Mouse (Mus musculus) kidney, postnatal 10 days (tissue): ENCODE measurements around the gene Nop16.
A peak's percentile ranks its signal among the peaks of the same experiment; 100 is the strongest.

Experiments used
- DNase-seq: peaks from one replicate; pipeline ENCODE4 v3.0.0; 2021; ENCODE audit warnings: mixed read lengths

Gene Nop16

GRCm38 (mm10) chr13:54596107-54596690, 6.3 kb upstream of the Nop16 start:
- no peak for DNase-seq

DNA sequence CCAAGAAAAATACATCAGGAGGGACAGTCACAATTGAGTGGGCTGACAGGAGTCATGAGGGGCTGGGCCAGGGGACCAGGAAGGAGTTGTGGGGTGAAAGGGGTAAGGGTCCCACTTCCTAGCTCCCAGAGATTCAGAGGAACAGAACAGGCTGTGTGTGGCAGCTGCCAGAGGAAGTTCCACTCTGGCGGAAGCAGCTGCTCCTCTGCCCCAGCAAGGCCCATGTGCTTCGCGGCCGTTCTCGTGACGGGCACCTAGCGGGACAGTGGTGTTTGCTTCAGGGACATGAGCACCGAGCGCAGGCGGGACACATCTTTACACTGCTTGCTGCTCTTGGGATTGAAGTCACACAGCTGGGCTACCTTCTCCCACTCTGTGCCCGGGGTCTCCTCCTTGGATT, 3.7 kb upstream of the Nop16 start:
- no peak for DNase-seq

DNA sequence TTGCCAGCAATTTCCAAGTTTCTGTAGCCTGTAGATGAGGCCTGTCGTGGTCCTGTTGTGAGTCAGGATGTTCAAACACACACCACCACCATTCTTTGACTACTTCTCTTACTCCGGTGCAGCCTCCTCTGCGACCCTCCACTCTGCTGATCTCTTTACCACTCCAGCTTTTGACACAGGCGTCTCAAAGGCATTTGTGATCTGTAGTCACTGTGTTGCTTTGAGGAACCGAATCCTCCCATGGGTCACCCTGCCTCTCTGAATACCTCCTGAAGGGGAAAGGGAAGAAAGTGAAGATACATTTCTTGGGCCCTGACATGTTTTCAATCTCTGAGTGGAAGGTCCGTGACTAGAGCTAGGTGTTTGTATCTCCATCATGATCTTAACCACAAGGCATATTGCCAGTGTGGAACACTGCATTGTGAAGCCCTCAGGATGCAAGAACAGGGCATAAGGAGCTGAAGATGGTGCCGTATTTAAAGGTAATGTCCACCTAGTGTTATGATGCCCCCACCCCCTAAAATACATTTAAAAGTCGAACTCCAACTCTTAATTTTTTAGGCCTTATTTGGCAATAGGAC, 2.0 kb upstream of the Nop16 start:
- no peak for DNase-seq

DNA sequence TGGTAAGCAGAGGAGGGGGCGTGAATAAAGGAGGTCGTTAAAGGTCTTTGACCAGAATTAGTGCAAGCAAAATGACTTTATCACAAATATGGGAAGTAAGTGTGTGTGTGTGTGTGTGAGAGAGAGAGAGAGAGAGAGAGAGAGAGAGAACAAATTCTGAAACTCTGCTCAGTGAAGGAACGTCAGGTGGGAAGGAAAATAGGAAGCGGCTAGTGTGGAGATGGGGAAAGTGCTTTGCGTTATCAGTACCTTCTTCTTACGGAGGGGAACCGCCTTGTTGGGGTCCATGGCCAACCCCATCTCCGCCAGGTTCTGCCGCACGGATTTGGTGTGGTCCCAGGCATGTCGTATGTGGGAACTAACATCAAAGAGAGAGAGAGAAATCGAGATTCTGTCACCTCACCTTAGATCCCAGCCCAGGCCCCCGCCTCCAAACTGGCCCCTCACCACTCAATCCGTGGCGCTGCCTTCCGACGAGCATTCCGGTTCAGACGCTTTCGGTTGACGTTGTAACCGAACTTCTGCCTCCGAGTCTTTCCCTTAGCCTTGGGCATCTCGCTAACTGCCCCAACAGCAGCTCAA, 385 bp downstream of the Nop16 start:
- no peak for DNase-seq

DNA sequence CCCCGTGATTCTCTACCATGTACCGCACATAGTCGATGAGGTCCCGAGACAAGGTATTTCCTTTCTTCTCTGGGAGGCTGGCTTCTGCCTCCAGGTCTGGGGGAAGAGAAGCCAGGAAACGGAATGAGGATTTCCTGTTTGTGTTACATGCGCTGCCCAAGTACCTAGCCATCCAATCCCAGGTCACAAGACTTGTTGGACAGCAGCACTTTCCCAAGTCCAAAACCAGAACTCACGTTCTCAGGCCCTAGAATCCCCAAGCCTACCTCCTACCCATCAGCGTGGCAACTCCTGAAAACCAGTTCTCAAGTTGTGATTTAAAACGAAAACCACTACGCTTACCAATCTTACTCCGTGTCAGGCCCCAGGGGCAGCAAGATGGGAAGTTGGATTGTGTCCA, 4.1 kb downstream of the Nop16 start:
- no peak for DNase-seq

- no peak for DNase-seq
Observed at GRCm38 (mm10) chr13:54582860-54583259, 7.0 kb downstream of the Nop16 start.

DNA sequence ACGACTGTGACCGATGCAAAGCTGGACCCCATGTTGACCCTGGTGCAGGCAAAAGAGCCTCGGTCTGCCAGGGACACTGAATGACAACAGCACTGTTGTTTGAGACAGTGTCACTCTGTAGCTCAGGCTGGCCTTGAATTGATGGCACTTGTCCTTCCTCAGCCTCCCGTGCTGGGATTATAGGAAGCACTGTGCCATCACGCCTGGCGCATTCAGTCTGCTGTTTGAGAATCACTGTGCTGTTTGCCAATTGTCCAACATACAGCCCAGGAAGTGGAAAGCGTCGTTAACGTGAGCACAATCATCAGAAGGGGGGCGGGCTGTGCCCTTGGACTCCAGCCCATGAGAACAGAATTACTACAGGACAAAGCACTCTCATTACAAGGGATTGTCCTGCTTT, 7.8 kb downstream of the Nop16 start:
- no peak for DNase-seq

DNA sequence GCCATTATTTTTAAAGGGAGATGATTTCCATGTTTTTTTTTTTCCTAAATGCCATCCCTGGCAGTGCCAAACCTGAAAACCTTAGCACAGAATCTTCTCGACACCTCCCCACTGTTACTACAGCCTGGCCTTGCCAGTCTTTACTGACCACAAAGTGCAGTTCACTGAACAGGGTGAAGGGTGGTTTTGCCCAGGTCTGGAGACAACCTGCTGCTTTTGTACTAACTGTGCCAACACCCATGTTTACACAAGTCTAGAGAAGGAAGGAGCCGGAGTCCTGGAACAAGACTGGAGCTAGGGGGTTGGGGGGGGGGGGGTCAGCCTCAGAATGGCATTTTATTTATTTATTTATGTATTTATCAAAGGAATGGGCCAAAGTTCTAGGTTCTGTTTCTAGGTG, 8.5 kb downstream of the Nop16 start:
- DNase-seq = no peak

DNA sequence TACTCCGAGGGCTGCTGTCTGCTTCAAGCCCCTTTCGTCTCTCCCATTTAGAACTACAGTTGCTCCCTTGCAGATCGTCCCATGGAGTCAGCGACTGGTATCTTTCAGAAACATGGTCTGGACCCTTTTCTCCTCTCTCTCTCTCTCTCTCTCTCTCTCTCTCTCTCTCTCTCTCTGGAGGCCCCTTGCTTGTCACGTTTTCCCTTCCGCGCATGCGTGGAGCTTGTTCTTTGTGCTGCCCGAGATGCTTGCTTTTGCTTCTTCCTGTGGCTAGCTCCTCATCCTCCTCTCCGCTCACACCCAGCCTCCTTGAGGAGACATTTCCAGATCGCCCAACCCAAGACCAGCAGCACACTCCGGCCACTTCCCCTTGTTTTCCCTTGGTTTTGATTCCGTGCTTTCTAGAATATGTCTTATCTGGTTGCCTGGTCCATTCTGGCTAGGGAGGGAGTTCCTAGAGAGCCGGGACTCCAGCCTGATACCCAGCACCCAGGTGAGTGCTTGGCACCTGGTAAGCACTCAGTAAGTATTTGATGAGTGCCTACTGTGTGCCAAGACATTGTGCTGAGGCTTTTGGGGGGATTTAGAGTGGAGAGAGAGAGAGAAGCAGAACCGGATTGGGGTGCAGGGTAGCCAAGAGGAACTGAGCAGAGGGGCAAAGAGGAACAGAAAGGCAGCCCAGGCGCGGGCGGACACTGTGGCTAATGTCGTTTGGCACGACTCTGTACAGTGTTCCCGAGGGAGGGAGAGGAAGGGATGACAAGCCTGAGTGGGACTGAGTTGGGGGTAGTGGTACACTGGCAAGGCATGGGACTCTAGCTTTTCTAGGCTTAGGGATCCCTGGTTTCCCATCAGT, 12.0 kb downstream of the Nop16 start:
- DNase-seq = no peak

DNA sequence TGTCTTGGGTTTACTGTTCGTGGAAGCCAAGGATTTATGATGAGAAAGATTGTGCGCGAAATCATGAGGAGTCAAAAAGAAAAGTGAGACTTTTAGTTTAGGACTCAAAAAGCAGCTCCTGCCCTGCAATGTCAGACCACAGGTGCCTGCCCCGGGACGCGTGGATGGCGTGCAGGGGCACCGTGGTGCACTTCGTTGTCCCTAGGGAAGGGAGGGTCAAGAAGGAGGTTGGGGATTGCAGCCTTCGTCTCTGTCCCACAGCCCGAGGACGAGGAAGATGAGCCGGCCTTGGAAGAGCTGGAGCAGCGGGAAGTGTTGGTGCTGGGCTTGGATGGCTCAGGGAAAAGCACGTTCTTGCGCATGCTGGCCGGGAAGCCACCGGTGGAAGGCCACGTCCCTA, 14.4 kb downstream of the Nop16 start:
- DNase-seq = no peak

DNA sequence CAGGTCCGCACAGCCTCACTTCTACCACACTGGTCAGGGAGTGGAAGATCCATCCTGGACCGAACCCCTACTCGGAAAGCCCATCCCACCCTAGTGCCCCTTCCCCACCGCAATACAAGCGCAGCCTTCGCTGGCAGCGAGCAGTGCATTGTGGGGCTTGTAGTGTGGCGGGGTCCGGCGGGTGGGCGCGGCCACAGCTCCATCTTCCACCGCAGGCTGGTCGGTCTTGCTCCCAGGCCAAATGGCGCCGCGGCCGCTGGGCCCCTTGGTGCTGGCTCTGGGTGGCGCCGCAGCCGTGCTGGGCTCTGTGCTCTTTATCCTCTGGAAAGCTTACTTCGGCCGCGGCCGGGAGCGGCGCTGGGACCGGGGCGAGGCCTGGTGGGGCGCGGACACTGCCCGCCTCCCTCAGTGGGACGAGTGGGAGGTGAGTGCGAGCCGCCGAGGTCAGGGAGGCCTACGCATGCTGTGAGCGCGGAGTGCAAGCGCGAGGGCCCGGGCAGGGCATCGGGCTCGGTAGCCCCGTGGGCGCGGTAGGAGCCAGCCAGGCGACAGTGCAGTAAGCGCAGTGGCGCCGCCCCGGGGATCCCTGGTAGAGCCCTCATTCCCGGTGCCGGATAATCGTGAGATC, 14.9 kb downstream of the Nop16 start, which contains the start of gene Arl10:
Arl10 (plus strand) TSS at position 162 of the 628 bp plus-strand sequence.
- DNase-seq = peak; percentile 88

DNA sequence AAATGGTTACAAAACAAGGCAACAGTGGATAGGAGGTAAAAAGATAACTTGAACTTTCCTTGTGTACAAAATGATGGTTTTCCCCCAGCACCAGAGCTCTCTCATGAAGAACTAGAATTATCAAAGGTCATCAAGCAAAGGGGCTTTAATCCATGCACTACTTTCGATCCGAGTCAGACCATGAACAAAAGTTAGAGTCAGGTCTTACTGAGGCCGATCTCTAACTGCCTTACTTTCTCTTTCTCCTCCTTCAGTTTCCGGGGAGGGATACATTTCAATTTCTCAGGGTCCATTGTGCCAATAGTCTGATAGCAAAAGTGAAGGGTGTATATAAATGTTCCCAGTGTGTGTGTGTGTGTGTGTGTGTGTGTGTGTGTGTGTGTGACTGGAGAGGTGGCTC, 17.3 kb downstream of the Nop16 start:
- no peak for DNase-seq

DNA sequence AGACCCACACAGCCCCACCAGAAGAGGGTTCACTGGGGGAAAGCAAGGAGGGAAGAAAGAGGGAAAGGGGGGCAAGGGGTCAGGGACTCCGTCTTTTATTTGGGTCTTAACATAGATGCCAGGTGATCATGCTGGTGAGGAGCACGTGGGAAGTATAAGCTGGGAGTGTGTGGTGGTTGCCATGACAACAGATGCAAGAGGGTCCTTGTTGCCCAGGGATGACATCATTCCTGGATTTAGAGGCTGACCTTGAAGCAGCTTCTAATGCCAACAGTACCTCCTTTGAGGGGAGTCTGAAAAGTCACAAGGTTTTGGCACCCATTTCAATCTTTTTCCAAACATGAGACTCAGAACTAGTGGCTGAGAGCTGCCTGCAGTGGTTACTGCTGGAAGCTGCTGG, 18.3 kb downstream of the Nop16 start:
- DNase-seq = no peak

DNA sequence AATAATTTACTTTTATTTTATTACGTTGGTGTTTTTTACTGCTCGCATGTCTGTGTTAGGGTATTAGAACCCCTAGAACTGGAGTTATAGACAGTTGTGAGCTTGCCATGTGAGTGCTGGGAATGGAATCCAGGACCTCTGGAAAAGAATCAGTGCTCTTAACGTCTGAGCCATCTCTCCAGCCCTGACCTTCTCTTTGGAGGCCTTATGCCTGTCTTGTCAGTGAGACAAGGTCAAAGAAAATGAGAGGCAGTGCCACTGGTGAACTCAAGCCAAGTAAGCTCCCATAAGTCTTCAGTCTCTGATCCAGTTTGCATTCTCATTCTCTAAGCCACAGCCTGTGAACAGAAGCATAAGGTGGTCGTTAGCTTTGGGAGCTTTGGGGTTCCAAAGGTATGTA, 19.2 kb downstream of the Nop16 start:
- DNase-seq = no peak

- DNase-seq = no peak
Observed at GRCm38 (mm10) chr13:54569282-54569681, 20.6 kb downstream of the Nop16 start.

DNA sequence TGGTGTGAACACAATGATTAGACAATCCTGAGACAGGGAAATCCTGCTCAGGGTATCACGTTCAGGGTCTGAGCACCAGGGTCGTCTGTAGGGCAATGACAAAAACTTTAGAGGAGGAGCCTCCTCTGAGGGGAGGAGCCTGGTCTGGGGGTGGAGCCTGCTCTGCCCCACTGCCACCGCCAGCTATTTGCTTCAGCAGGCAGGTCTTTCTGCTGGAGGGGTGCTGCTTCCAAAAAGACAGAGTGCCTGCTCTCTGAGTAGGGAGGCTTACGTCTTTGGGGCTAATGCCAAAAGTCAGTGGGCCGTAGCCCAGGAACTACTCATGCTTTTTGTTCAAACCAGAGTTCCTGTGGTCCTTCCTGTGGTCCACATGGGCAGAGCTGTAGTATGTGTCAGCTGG, 21.5 kb downstream of the Nop16 start:
- no peak for DNase-seq

DNA sequence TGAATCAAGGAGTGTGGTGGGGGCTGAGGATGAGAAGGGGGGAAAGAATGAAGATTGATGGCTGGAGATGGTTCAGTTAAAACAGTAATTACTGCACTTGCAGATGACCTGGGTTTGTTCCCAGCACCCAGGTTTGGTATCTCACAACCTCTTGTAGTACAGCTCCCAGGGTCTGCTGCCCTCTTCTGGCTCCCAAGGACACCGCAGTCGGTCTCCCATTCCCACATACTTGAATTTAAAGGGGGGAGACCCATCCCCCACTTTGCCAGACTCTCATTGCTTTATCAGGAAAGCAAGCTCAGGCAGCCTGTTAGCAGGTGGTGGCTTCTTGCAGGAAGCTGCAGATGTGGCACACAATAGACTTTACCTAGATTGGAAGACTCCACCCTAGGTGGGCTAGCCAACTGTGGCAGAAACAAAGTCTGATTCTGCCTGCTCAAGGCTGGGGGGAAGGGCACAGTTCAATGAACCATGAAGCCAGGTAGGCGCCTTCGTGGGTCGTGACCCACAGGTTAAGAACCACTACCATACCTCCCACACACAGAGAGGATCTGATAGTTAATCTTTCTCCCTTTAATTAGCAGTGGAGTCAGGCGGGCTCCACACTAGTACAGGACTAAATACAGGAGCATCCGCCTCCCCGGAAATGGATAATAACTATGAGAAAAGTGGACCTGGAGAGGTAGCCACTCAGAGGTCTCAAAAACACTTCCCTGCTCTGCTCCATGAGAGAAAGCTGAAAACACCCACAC, 24.1 kb downstream of the Nop16 start:
- peak; percentile 75 for DNase-seq

DNA sequence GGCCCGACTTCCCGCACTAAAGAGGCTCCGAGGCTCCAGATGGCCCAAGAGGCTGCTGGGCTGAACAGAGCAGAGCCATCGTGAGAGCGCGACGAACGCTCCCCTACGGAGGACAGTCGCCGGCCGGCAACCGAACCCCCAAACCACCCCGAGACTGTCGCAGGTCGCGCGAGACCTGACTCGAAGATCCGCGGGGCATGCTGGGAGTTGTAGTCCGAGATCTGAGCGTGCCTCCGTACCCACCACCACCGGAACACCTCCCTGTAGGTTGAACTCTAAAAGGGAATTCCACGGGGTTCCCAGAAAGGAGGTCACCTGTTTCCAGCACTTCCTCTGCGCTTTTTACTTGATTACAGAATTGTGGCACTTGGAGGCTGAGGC, 24.7 kb downstream of the Nop16 start, which contains the start of gene 4833439L19Rik:
4833439L19Rik (minus strand) TSS at position 235 of the 381 bp plus-strand sequence.
- DNase-seq = peak; percentile 98

- DNase-seq = no peak
Observed at GRCm38 (mm10) chr13:54564232-54565200, 25.4 kb downstream of the Nop16 start.

GRCm38 (mm10) chr13:54562562-54562961, 27.3 kb downstream of the Nop16 start:
- DNase-seq = peak; percentile 73

GRCm38 (mm10) chr13:54560608-54561007, 29.3 kb downstream of the Nop16 start:
- no peak for DNase-seq
